Mouse (Mus musculus): ENCODE measurements around the gene Arhgef11. TPM values are rescaled to one million over a fixed set of nuclear protein-coding genes. Genes with fewer than 3 reads are reported as not detected.

Arhgef11 gene
- total RNA-seq, 4 experiments from 2014 or later: 16.5 to 20.9 (median 18.5) TPM

Small RNAs within 50 kb of the gene (microRNA-seq; reads per million reads assigned to microRNA genes)
- not detected for gene Gm24109

Other genes starting within 250 kb of the Arhgef11 start
- gene Fcrl1, start 241.2 kb upstream of the Arhgef11 start, total RNA-seq (2022): under 1 TPM in 1 of 4 experiments, not detected in 3; 0.15 TPM
- not detected for gene Fcrl5, start 181.8 kb upstream of the Arhgef11 start, total RNA-seq (2022)
- 10 to 100 TPM; 10.4 to 10.9 (median 10.6) TPM for gene Etv3, start 92.2 kb upstream of the Arhgef11 start, total RNA-seq (2022)
- gene Lrrc71, start 131.1 kb downstream of the Arhgef11 start, total RNA-seq (2022): under 1 TPM in 1 of 4 experiments, not detected in 3; 0.68 TPM
- not detected for gene Ntrk1, start 177.6 kb downstream of the Arhgef11 start, total RNA-seq (2022)
- gene Insrr, start 179.4 kb downstream of the Arhgef11 start, total RNA-seq (2022): not detected
- 1 to 10 TPM; 3.2 to 7.1 (median 5.1) TPM for gene Pear1, start 206.7 kb downstream of the Arhgef11 start, total RNA-seq (2022)
- not detected for gene Sh2d2a, start 229.2 kb downstream of the Arhgef11 start, total RNA-seq (2022)

Data from gastrocnemius, adult 8-10 months (tissue).